Mouse (Mus musculus) liver, adult 2 months (tissue): ENCODE data around the gene Gse1.

Experiments used
- CTCF ChIP-seq: fragments of 200-500 bp; IDR thresholded peaks from 2 replicates; pipeline ENCODE4 v1.5.1; 2011; ENCODE audit warnings: low read depth, low read length, control low read depth
- POLR2A ChIP-seq: fragments of 200-500 bp; IDR thresholded peaks from 2 replicates; pipeline ENCODE4 v1.6.1; 2011; ENCODE audit warnings: low read length, control low read depth; ENCODE audit not compliant: insufficient read depth; ENCODE audit errors: extremely low read depth

DNA sequence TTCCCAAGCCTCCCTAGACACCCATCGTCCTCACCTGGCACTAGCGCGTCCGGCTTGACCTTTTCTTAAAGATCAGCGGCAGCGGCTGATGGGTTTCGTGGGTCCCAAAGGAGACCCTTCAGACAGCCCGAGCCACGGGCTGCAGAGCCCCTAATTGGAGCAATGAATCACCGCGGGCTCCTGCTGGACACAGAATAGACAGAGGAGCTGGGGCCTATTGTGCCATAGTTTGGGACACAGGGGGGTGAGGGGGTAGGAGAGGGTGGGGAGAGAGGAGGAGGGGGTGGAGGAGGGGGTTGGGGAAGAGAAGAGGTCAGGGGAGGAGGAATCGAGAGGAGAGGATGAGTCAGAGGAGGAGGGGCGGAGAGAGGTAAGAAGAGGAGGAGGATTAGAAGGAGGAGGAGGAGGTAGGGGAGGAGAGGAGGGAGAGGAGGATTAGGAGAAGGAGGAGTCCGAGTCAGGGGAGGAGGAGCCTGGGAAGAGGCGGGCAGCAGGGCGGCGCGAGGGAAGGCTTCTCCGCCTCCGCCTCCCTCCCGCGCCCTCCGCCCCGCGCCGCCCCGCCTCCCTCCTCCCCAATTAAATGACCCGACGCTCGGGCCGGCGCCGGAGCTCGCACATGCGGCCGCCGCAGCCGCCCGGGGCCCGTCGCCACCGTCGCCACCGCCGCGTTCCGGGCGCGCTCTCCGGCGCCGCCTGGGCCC, at the start of gene Gse1:
- TF ChIP-seq POLR2A (0 out of 2 replicates have a peak, but pooled peaks have one; percentile 28), CTCF (no peak)
